Mouse (Mus musculus): ENCODE measurements around the gene Manba. TPM values are rescaled to one million over a fixed set of nuclear protein-coding genes. Genes with fewer than 3 reads are reported as not detected.

The Manba gene
- polyA plus RNA-seq, 1 experiment from 2014 or later = 4.2 TPM

GRCm38 (mm10) chr3:135591376-135591775, 106.0 kb downstream of the Manba start:
- H3K4me1 ChIP-seq = peaks cover 4% of the 10 kb centered on the region; the same call in 1 of the 2 replicates
- ATAC-seq (ENCODE audit: low FRiP score, low read depth) = no peak

GRCm38 (mm10) chr3:135592011-135592410, 106.6 kb downstream of the Manba start:
- H3K4me3 ChIP-seq = no peak overlapping the region
- no peak overlapping the region for H3K27ac ChIP-seq (replicated peaks)
- no peaks in the 10 kb centered on the region for H3K9me3 ChIP-seq
- peaks cover 49% of the 10 kb centered on the region for H3K36me3 ChIP-seq
- 86% methylated on average over 4 of the region's 4 CpGs for WGBS
- H3K9ac ChIP-seq (replicated peaks) = no peak overlapping the region
- ATAC-seq (ENCODE audit: low FRiP score, low read depth) = no peak
- H3K4me1 ChIP-seq = peaks cover 4% of the 10 kb centered on the region; the same call in 1 of the 2 replicates
- no peaks in the 10 kb centered on the region for H3K27me3 ChIP-seq
- no peak overlapping the region for H3K4me2 ChIP-seq (replicated peaks)

More at GRCm38 (mm10) chr3:135591376-135591775, 106.0 kb downstream of the Manba start:
- H3K36me3 ChIP-seq = peaks cover 49% of the 10 kb centered on the region
- WGBS = 86% methylated on average over 5 of the region's 5 CpGs
- H3K4me3 ChIP-seq = no peak overlapping the region
- H3K27ac ChIP-seq (replicated peaks) = no peak overlapping the region
- H3K9ac ChIP-seq (replicated peaks) = no peak overlapping the region
- no peaks in the 10 kb centered on the region for H3K27me3 ChIP-seq
- no peaks in the 10 kb centered on the region for H3K9me3 ChIP-seq
- no peak overlapping the region for H3K4me2 ChIP-seq (replicated peaks)

GRCm38 (mm10) chr3:135594238-135594917, 109.0 kb downstream of the Manba start:
- Histone ChIP-seq H3K9ac (replicated peaks) (no peak overlapping the region), H3K4me1 (peaks cover 4% of the 10 kb centered on the region; the same call in 1 of the 2 replicates), H3K9me3 (no peaks in the 10 kb centered on the region), H3K36me3 (peaks cover 38% of the 10 kb centered on the region), H3K27me3 (no peaks in the 10 kb centered on the region), H3K4me2 (replicated peaks) (no peak overlapping the region), H3K27ac (replicated peaks) (no peak overlapping the region), H3K4me3 (no peak overlapping the region)
- WGBS = 79% methylated on average over 21 of the region's 21 CpGs
- no peak for ATAC-seq (ENCODE audit: low FRiP score, low read depth)

GRCm38 (mm10) chr3:135597014-135597413, 111.6 kb downstream of the Manba start:
- Histone ChIP-seq H3K4me3 (no peak overlapping the region), H3K9me3 (no peaks in the 10 kb centered on the region), H3K4me2 (replicated peaks) (no peak overlapping the region), H3K36me3 (peaks cover 31% of the 10 kb centered on the region), H3K27ac (replicated peaks) (0 out of 2 replicates have a peak overlapping the region, but pooled peaks have one; percentile 20), H3K27me3 (no peaks in the 10 kb centered on the region), H3K9ac (replicated peaks) (no peak overlapping the region), H3K4me1 (peaks cover 3% of the 10 kb centered on the region; the same call in 1 of the 2 replicates)
- 49% methylated on average over 4 of the region's 4 CpGs for WGBS
- ATAC-seq (ENCODE audit: low FRiP score, low read depth) = no peak

- Histone ChIP-seq H3K36me3 (peaks cover 36% of the 10 kb centered on the region), H3K9ac (replicated peaks) (no peak overlapping the region), H3K4me1 (no peaks in the 10 kb centered on the region), H3K27ac (replicated peaks) (no peak overlapping the region), H3K4me2 (replicated peaks) (no peak overlapping the region), H3K9me3 (no peaks in the 10 kb centered on the region), H3K27me3 (no peaks in the 10 kb centered on the region), H3K4me3 (no peak overlapping the region)
- 89% methylated on average over 3 of the region's 3 CpGs for WGBS
- ATAC-seq (ENCODE audit: low FRiP score, low read depth) = no peak
Measured at GRCm38 (mm10) chr3:135598355-135598754, 112.9 kb downstream of the Manba start.

- Histone ChIP-seq H3K27ac (replicated peaks) (no peak overlapping the region), H3K4me3 (no peak overlapping the region), H3K27me3 (no peaks in the 10 kb centered on the region), H3K9ac (replicated peaks) (no peak overlapping the region), H3K4me1 (no peaks in the 10 kb centered on the region), H3K9me3 (no peaks in the 10 kb centered on the region), H3K4me2 (replicated peaks) (no peak overlapping the region), H3K36me3 (peaks cover 43% of the 10 kb centered on the region)
- WGBS = 83% methylated on average over 10 of the region's 10 CpGs
- no peak for ATAC-seq (ENCODE audit: low FRiP score, low read depth)
Measured at GRCm38 (mm10) chr3:135602731-135603130, 117.3 kb downstream of the Manba start.

- peaks cover 43% of the 10 kb centered on the region for H3K36me3 ChIP-seq
Measured at GRCm38 (mm10) chr3:135604626-135605417, 119.4 kb downstream of the Manba start.

GRCm38 (mm10) chr3:135605474-135605873, 120.1 kb downstream of the Manba start:
- Histone ChIP-seq H3K36me3 (peaks cover 43% of the 10 kb centered on the region), H3K4me2 (replicated peaks) (no peak overlapping the region), H3K27me3 (no peaks in the 10 kb centered on the region)

More at GRCm38 (mm10) chr3:135604626-135605417, 119.4 kb downstream of the Manba start:
- Histone ChIP-seq H3K4me2 (replicated peaks) (no peak overlapping the region), H3K4me3 (no peak overlapping the region), H3K27ac (replicated peaks) (no peak overlapping the region), H3K4me1 (no peaks in the 10 kb centered on the region), H3K9ac (replicated peaks) (no peak overlapping the region), H3K27me3 (no peaks in the 10 kb centered on the region), H3K9me3 (no peaks in the 10 kb centered on the region)
- ATAC-seq (ENCODE audit: low FRiP score, low read depth) = no peak
- WGBS = 95% methylated on average over 10 of the region's 10 CpGs

GRCm38 (mm10) chr3:135606592-135606991, 121.2 kb downstream of the Manba start:
- Histone ChIP-seq H3K36me3 (peaks cover 35% of the 10 kb centered on the region; the same call in 1 of the 2 replicates), H3K4me3 (no peak overlapping the region), H3K9ac (replicated peaks) (no peak overlapping the region)

More at GRCm38 (mm10) chr3:135605474-135605873, 120.1 kb downstream of the Manba start:
- H3K27ac ChIP-seq (replicated peaks) = no peak overlapping the region
- H3K4me3 ChIP-seq = no peak overlapping the region
- ATAC-seq (ENCODE audit: low FRiP score, low read depth) = no peak
- H3K9me3 ChIP-seq = no peaks in the 10 kb centered on the region
- no peaks in the 10 kb centered on the region for H3K4me1 ChIP-seq
- H3K9ac ChIP-seq (replicated peaks) = no peak overlapping the region
- 80% methylated on average over 4 of the region's 4 CpGs for WGBS

GRCm38 (mm10) chr3:135607021-135607420, 121.6 kb downstream of the Manba start:
- WGBS = 91% methylated on average over 9 of the region's 9 CpGs
- Histone ChIP-seq H3K36me3 (peaks cover 33% of the 10 kb centered on the region), H3K27ac (replicated peaks) (no peak overlapping the region), H3K9ac (replicated peaks) (no peak overlapping the region), H3K4me1 (no peaks in the 10 kb centered on the region), H3K4me2 (replicated peaks) (no peak overlapping the region), H3K9me3 (no peaks in the 10 kb centered on the region), H3K4me3 (no peak overlapping the region), H3K27me3 (no peaks in the 10 kb centered on the region)
- no peak for ATAC-seq (ENCODE audit: low FRiP score, low read depth)

More at GRCm38 (mm10) chr3:135606592-135606991, 121.2 kb downstream of the Manba start:
- Histone ChIP-seq H3K9me3 (no peaks in the 10 kb centered on the region), H3K27me3 (no peaks in the 10 kb centered on the region), H3K4me2 (replicated peaks) (no peak overlapping the region), H3K4me1 (no peaks in the 10 kb centered on the region), H3K27ac (replicated peaks) (no peak overlapping the region)
- no peak for ATAC-seq (ENCODE audit: low FRiP score, low read depth)
- WGBS = 82% methylated on average over 8 of the region's 8 CpGs

GRCm38 (mm10) chr3:135607660-135608473, 122.5 kb downstream of the Manba start:
- H3K4me2 ChIP-seq (replicated peaks) = no peak overlapping the region
- no peaks in the 10 kb centered on the region for H3K4me1 ChIP-seq
- no peak for ATAC-seq (ENCODE audit: low FRiP score, low read depth)
- peaks cover 34% of the 10 kb centered on the region for H3K36me3 ChIP-seq
- no peaks in the 10 kb centered on the region for H3K27me3 ChIP-seq
- no peaks in the 10 kb centered on the region for H3K9me3 ChIP-seq
- H3K9ac ChIP-seq (replicated peaks) = no peak overlapping the region
- H3K4me3 ChIP-seq = no peak overlapping the region
- 93% methylated on average over 24 of the region's 24 CpGs for WGBS
- H3K27ac ChIP-seq (replicated peaks) = no peak overlapping the region
